Mouse (Mus musculus) megakaryocyte progenitor cell, adult 5-6 weeks (primary cell): Measurements from ENCODE around the gene Ppia. TPM values are rescaled to one million over a fixed set of nuclear protein-coding genes. Genes with fewer than 3 reads are reported as not detected.
"Not testable (repeated sequence)": the region's sequence is repeated elsewhere in the genome, so short reads cannot be mapped to it uniquely, and the experiment has no call there.

Source experiments
- ATAC-seq: replicated peaks from 2 replicates; pipeline ENCODE4 v1.8.0; 2016; ENCODE audit warnings: mild to moderate bottlenecking, moderate TSS enrichment, inconsistent platforms; ENCODE audit not compliant: poor library complexity
- total RNA-seq, 2 experiments: library from RNA; stranded (forward) in 1 of 2; stranded (reverse) in 1 of 2; fragments of 157-497, 149-512 nt in 1 of 2; fragments of 200-1000 nt in 1 of 2; gene quantifications; 2 replicates each; pipeline versions ENCODE4 v1.2.3 to v1.2.4; 2015 to 2017

Gene Ppia
- total RNA-seq, 2 experiments from 2014 or later, result 2,581 to 5,512 TPM

DNA sequence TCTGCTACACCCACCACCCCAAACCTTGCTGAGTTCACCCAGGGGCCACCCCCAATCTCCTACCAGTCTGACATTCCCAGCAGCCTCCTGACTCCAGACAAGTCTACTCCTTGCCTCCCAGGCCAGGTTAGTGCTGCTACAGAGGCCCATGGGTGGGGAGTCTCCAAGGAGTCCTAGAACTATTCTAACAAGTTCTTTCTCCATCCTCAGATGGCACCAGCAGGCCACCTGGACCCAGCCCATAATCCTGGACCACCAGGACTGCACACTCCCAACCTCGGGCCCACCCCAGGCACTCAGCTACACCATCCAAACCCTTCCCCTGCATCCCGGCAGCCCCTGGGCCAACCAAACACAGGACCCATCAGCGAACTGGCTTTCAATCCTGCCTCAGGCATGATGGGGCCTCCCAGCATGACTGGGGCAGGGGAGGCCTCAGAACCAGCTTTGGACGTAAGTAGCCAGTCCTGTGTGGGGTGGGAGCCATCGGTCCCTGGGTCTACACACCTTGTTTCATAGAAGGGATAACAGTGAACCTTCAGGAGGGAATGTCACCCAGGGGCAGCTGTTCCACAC lies 11.3 kb upstream of the Ppia start:
- no peak for ATAC-seq

DNA sequence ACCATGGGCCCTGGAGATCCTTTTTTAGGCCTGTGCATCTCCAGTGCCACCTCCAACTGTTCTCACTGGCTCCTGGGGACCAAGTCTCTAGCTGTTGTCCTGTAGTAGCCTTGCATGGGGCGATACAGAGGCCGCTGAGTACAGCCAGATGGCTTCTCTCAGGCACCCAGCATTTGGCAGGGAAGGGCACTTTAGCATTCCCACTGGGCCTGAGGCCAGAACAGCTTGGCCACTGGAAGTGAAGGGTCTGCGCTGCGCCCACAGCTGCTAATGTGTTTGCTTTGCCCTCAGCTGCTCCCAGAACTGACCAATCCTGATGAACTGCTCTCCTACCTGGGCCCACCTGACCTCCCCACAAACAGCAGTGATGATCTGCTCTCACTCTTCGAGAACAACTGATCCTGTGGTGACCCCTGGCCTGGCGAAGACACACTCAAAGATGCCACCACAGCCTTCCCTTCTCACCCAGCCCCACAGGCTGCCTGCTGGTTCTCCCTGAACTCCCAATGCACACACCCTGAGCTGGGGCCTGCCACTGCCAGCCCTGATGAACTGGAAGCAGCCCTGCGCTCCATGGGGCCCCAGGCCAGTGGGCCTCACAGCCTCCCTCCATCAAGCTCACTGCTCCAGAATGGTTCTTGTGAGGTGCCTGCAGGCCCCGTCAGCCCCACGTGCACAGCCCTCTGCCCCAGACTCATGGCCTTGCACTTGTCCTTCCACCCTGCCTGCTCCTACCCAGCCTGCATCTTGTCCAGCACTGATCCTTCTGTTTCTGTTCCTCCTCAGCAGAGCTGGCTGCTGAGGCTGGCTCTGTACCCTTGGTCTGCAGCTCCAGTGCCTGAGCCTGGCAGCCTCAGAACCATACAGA lies 10.3 kb upstream of the Ppia start:
- no peak for ATAC-seq

DNA sequence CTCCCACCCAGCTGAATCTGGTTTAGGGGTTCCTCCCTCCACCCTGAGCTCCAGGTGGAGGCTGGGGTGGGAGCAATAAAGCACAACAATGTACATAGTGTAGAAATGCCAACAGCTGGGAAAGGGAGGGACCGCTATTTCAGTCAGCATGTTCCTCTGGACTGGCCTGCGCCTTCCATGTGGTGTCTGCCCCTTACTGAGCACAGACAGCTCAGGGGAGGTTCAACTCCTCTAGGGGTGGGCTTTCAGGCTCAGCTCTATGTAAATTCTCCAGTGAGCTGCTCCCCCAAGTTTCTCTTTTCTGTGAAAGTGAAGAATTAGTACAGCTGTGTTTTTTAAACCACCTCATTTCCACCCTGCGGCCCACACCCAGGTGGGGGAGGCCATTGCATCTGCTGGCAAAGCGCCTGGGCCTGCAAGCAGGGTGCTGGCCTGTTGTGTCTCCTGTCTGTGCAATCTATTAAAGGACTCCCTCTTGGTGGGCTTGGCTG lies 9.6 kb upstream of the Ppia start:
- no peak for ATAC-seq

DNA sequence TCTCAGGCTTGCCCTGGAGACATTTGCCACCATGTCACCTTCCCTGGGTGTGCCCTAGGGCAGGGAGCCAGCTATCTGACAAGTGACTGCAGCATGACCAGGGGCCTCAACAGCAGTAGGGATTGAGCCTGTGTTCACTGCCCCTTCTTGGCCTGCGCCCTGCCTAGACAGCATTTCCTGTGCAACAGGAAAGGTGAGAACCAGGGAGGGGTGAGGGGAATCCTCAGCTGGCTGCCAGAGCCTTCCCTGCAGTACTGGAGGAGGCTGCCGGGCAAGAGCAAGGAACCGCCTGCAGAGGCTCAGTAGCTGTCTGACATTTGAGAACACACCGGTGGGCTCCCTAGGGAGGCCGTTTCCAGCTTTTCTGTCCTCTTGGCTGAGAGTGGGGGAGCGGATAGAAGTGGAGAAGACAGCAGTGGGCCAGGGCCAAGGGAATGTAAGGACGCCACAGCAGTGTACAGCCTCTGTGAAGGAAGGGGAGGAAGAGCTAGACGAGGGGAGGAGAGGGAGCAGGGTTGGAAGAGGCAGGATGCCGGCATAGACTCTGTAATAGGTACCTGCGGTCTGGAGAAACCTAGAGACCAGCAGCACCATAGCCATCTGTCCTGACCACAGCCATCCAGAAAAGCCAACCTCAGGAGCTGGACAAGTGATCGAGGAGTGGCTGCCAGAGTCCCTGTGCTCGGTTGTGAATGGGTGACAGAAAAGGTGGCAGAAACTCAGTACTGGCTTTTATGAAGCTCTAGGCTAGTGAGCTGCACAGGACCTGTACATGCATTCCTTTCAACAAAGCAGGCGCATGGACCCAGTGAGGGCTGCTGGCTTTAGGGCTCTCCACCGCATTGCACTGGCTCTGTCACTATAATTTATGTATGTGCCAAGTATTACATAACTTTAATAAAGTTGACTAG lies 8.7 kb upstream of the Ppia start:
- peak; percentile 56 for ATAC-seq

DNA sequence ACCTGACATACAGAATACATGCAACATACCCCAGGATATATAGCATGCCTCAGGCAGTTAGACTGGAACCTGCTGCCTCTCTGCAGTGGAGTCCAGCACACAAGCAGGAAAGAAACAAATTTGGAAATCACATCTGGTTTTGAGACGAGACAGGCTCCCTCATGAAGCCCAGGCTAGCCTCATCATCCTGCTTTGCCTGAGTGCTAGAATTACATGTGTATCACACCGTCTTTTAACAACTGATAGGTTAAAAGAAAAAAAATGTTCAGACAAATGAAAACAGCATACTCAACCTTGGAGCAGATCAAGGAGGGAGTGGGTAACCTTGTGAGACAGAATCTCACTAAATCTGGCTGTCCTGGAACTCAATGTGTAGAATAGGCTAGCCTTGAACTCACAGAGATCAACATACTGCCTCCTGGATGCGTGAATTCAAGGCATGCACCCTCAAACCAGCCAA lies 8.1 kb upstream of the Ppia start:
- no peak for ATAC-seq

DNA sequence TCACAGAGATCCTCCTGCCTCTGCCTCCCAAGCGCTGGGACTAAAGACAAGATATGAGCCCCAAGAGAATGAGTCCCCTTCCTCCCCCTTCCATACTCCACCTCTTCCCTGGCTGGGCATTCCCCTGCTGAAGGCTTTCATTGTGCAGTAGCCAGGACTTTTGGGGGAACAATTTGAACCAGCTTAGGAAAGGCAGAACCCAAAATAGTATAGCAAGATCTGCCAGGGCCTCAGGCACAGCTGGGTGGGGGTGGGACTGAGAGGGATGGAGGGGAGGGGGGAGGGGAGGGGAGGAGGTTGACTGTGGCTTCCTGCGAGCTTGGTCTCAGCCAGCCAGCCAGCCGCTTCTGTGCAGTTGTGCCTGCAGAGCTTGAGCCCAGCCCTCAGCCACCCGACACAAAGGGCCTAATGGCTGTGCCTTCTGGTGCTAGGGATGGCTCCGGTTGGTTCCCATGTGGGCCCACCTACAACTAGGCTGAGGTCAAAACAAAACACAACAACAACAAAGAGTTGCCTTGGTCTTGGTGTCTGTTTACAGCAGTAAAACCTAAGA lies 5.1 kb upstream of the Ppia start:
- peak; percentile 20; the same call in 1 of the 2 replicates for ATAC-seq

DNA sequence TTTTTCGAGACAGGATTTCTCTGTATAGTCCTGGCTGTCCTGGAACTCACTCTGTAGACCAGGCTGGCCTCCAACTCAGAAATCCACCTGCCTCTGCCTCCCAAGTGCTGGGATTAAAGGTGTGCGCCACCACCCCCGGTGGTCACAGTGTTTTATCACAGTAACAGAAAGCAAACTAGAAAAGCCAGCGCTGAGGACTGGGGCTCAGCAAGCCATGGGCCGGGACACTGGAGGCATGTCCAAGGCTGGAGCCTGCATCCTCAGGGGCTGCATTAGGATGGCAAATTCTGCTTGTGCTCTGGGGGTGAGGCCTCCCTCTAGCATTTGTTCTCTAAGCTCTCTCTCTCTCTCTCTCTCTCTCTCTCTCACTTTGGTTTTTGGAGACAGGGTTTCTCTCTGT lies 4.5 kb upstream of the Ppia start:
- not testable (repeated sequence) for ATAC-seq

DNA sequence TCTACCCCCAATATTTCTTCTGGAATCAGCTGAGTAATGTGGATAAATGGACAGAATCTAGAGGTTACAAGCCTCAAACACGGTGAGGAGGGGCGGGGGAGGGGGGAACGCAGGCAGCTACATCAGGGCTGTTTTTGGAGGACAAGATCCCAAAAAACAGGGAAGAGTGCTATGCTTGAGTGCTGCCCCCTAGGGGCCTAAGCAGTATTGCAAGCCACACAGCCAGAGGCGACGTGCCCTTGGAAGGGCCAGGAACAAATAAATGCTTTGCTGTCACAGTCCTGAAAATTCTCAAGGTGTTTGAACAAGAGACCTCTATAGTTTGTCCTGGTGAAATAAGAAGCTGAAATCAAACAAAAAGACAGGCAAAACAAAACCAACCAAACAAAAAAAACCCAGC lies 3.6 kb upstream of the Ppia start:
- peak; percentile 23 for ATAC-seq

DNA sequence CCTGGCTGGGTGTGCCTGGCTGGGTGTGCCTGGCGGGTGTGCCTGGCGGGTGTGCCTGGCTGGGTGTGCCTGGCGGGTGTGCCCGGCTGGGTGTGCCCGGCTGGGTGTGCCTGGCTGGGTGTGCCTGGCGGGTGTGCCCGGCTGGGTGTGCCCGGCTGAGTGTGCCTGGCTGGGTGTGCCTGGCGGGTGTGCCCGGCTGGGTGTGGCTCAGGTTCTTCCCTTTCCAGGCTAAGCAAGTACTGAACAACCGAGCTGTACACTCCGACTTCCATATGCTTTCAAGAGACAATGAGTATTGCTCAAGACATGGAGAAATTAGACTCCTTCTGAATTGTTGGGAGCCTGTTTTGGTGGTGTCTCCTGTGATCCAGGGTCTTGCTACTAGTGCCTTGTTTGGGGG lies 2.0 kb upstream of the Ppia start:
- no peak for ATAC-seq

DNA sequence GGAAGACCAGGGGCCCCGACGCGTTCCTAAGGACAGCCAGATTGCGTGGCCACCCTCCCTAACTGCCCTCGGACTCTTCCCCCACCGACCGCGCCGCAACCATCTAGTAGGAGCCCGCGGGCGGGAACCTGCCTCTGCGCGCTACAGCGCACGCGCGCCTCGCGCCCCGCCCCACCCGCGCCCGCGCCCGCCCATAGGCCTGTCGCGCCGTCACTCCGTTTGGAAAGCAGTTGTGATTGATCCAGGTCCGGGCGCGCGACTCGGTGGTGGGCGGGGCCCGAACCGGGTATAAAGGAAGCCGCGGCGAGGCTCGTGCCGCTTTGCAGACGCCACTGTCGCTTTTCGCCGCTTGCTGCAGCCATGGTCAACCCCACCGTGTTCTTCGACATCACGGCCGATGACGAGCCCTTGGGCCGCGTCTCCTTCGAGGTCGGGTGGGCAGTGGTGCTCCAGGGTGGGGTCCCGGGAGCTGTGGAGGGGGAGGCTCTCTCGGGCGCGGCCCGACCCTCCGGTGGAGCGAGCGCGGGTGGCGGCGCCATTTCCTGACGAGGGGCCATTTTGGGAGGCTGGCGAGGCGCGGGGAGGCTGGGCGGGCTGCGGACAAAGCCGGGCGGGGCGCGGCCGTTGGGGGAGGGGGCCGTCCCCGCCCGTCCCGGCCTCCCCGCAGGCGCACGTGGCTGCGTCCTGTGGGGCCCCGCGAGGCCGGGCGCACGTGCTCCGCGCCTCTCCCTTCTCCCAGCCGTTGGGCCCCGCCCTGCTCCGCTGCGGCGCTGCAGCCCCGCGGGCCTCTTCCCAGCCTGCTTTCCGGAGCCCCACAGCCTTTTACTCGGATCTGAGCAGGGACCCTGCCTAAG lies 535 bp downstream of the Ppia start:
- peak; percentile 64 for ATAC-seq

DNA sequence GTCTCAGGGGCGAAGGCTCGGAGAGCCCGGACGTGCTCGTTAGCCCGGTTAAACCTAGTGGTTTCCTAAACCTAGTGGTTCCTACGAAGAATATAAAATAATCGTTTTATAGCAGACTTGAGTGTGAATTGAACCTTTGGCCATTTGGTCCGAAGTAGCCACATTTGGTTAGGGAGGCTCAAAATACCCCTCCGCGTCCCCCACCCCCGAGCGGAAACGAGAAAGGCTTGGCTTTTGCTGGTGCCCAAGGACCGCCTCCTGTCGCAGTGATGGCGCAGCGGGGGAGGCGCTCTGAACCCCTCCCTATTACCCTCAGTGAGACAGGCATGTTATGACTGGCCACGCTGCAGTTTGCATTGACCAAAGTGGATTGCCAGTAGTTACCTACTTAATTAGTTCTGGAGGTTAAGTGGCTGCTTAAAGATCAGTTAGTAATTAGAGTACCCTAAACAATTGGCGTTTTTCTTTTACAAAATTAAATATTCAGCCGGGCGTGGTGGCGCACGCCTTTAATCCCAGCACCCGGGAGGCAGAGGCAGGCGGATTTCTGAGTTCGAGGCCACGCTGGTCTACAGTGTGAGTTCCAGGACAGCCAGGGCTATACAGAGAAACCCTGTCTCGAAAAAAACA lies 1.3 kb downstream of the Ppia start:
- peak; percentile 47 for ATAC-seq

DNA sequence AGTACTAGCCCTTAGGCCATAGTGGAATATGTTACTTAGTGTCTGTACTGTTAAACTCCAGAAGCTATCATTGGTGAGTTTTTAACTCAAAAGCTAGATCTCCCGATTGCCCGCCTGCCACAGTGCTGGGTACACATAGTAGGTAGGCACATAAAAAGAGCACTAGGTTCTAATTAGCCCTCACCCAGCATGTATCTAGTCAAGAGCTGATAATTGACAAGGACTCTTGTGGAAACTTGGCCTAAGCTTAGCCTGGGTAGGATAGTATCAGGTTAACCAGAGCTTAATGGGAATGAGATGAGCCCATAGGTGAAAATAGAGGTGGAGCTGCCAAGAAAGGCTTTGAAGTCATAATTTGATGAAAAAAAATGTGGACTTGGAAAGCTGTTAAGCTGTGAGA lies 1.8 kb downstream of the Ppia start:
- no peak for ATAC-seq

DNA sequence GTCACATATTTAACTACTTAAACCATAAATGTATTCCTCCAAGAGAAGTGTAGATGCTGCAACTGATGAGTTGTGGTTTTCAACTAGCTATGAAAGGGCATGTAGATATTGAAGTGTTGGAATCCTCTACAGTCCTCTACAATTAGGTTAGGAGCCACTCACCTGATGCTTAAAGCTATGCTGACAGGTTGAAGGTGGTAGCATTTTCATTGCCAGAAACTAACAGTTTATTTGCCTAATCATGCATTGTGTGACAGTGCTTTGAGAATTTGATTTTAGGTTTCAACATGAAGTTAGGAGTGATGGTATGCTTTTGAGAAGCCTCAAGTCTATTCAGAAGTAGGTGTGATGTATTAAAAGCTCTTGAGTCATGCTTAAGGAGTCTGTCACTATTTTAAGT lies 2.2 kb downstream of the Ppia start:
- ATAC-seq, result no peak

DNA sequence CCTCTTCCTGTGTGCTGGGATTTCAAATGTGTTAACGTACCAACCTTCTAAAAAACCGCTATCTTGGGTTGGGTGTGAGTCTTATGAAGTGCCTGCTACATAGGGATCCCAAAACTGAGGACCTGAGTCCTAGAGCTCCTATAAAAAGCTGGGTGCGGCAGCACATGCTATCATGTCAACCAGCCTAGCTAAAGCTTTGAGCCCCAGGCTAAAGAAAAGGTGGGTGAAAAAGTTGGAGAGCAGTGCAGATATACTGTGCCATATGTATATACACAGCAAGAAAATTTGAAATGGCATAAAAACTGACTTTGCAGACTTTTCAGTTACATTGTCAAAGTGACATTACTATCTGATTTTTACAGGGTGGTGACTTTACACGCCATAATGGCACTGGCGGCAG lies 3.5 kb downstream of the Ppia start:
- no peak for ATAC-seq

DNA sequence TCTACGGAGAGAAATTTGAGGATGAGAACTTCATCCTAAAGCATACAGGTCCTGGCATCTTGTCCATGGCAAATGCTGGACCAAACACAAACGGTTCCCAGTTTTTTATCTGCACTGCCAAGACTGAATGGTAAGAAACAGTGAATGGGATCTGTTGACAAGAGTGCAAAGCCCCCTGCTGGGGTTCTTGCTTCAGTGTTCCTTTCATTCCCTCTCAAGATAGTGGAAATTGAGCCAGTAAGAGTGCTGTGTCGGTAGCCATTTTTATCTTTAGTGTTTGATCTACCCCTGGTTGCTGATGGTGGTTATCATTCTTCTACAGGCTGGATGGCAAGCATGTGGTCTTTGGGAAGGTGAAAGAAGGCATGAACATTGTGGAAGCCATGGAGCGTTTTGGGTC lies 3.9 kb downstream of the Ppia start:
- ATAC-seq, result not testable (repeated sequence)

DNA sequence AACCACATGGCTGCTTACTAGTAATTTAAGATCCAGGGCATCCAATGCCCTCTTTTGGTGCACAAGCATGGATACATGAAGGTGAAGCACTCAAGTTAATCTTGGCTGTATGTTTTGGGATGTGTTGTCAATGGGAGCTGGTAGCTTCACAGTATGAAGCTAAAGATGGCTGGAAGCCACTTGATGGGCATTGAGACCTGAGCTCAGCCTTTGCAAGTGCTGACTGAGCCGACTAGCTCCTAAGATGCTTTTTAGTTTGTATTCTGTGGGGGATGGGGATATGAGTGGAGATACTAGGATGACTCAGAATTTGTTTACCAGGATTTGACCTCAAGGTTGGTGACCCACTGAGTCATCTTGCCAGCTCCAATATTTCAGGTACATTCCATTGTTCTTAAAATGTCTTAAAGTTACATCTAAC lies 5.0 kb downstream of the Ppia start:
- no peak for ATAC-seq

DNA sequence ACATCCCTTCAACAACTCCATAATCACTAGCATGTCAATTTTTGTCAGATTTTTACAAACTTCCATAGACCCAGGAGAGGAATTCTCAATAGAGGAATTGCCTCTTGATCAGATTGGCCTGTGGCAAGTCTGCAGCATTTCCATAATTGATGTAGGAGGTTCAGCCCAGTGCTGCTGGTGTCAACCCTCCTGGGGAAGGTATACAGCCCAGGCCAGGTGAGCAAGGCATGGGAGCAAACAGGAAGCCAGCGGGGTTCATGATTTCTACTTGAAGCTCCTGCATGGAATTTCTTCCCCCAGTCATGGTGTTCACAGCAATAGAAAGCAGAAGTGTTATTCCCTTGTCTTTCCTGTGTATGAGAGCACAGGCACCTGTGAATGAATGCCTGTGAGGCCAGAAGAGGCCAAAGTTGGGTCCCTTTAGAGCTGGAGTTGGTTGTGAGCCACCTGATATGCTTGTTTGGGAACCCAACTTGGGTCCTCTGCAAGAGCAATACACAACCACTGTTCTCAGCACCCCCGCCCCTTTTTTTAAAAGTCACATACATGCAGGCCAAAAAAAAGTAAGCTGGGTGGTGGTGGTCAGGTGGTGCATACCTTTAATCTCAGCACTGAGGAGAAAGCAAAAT lies 5.6 kb downstream of the Ppia start:
- ATAC-seq, result no peak

DNA sequence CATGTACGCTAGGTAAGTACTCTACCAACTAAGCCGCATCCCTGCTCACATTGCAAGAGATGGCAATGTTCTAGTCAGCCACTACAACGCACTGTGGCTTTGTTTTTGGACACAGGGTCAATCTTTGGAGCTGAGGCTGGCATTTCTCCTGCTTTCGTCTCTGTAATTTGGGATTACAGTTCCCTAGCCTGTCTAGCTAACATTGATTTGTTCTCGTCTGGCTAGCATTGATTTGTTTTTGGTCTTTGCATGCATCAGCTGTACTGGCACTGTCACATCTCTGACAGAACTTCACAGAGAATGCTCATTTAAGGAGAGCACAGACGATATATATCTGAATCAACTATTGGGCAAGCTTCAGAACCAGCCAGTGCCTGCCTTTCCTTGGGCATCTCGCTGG lies 14.9 kb downstream of the Ppia start:
- ATAC-seq, result no peak

DNA sequence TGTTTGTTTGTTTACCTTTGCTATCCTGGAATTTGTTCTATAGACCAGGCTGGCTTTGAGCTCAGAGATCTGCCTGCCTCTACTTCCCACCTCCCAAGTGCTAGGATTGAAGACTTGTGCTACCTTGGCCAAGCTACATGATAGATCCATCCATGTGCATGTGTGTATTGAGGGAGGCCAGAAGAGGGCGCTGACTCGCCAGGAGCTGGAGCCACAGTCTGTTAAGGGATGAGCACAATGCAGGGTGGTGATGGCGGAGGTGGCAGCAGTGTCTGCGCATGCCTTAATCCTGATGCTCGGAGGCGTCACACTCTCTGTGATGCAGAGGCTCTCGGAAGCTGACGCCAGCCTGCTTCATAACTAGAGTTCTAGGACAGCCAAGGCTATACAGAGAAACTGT lies 21.2 kb downstream of the Ppia start:
- ATAC-seq, result peak; percentile 100
